Mouse (Mus musculus) neural tube, embryonic 11.5 days (tissue): ENCODE measurements around the gene Cdkal1. TPM values are rescaled to one million over a fixed set of nuclear protein-coding genes. Genes with fewer than 3 reads are reported as not detected.

Experiments used
- ATAC-seq: fragments of 200-750 bp; cut with Nextera tagmentation; 2 replicates; pipeline ENCODE4 v1.8.0; 2017; ENCODE audit warnings: moderate number of reproducible peaks, mild to moderate bottlenecking, moderate TSS enrichment, moderate library complexity; ENCODE audit not compliant: insufficient read depth, low FRiP score, low TSS enrichment
- DNase-seq: peaks from one replicate; pipeline ENCODE4 v3.0.0-alpha.2; 2015; ENCODE audit warnings: low spot score
- H3K27ac ChIP-seq: fragments of 300-500 bp; sonication (generic); 2 replicates; pipeline ENCODE4 v1.5.1; 2014; ENCODE audit warnings: low read depth, mild to moderate bottlenecking, low read length
- H3K27me3 ChIP-seq: fragments of 300-500 bp; sonication (generic); 2 replicates; pipeline ENCODE4 v1.6.1; 2014; ENCODE audit warnings: mild to moderate bottlenecking, low read length, mixed read lengths; ENCODE audit not compliant: control insufficient read depth, insufficient read depth
- H3K36me3 ChIP-seq: fragments of 300-500 bp; sonication (generic); 2 replicates; pipeline ENCODE4 v1.6.1; 2014; ENCODE audit warnings: mild to moderate bottlenecking, low read length, moderate library complexity, mixed read lengths; ENCODE audit not compliant: control insufficient read depth, insufficient read depth
- H3K4me1 ChIP-seq: fragments of 300-500 bp; sonication (generic); 2 replicates; pipeline ENCODE4 v1.6.1; 2014; ENCODE audit warnings: low read length, mixed read lengths; ENCODE audit not compliant: control insufficient read depth, insufficient read depth
- H3K4me2 ChIP-seq: fragments of 300-500 bp; sonication (generic); 2 replicates; pipeline ENCODE4 v1.6.1; 2014; ENCODE audit warnings: low read depth, mild to moderate bottlenecking, moderate library complexity
- H3K4me3 ChIP-seq: fragments of 300-500 bp; sonication (generic); 2 replicates; pipeline ENCODE4 v1.5.1; 2014; ENCODE audit warnings: low read depth, low read length
- H3K9ac ChIP-seq: fragments of 300-500 bp; sonication (generic); 2 replicates; pipeline ENCODE4 v1.6.1; 2014; ENCODE audit warnings: mild to moderate bottlenecking, low read length
- H3K9me3 ChIP-seq: fragments of 300-500 bp; sonication (generic); 2 replicates; pipeline ENCODE4 v1.6.1; 2016; ENCODE audit warnings: low read length; ENCODE audit not compliant: control insufficient read depth
- WGBS: fragments of 180-500 bp; shearing (Covaris S2); extraction: QIAGEN DNeasy Blood & Tissue Kit; methylation state at CpG from one replicate; pipeline ENCODE4 v1.1.7; 2014; 5-methylcytosine and 5-hydroxymethylcytosine counted together
- polyA plus RNA-seq: library from polyadenylated mRNA; unstranded; fragments of >200 nt; fragmentation: Nextera tagmentation; extraction: Ambion mirVana; gene quantifications from 2 replicates; pipeline ENCODE4 v1.2.1, GENCODE M21; 2014

Gene Cdkal1
- polyA plus RNA-seq, 1 experiment from 2014 or later, result 27.5 TPM

DNA sequence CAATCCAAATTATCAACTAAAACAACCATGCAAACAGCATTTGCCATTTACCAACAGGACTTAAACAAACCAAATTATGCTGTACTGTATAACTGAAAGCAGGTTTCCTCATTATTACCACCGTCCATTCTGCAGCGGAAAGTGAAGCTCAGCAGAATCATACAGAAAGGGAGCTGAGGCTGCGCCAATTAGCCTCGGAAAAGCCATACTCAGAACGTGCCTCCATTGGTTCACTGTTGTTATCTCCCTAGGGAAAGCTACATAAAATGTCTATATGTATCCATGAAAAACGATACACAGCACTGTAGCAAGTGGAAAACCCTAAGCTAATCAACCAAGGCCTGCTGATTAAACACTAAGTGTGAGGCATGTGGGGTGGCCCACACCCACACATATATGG lies 130.6 kb downstream of the Cdkal1 start:
- Histone ChIP-seq H3K27ac (no peak overlapping the region), H3K27me3 (no peaks in the 10 kb centered on the region), H3K9ac (no peak overlapping the region), H3K4me1 (no peaks in the 10 kb centered on the region), H3K36me3 (no peaks in the 10 kb centered on the region), H3K4me3 (no peak overlapping the region), H3K4me2 (no peak overlapping the region), H3K9me3 (no peaks in the 10 kb centered on the region)
- DNase-seq, result no peak
- WGBS, result 89% methylated on average over 6 of the region's 6 CpGs
- no peak for ATAC-seq

DNA sequence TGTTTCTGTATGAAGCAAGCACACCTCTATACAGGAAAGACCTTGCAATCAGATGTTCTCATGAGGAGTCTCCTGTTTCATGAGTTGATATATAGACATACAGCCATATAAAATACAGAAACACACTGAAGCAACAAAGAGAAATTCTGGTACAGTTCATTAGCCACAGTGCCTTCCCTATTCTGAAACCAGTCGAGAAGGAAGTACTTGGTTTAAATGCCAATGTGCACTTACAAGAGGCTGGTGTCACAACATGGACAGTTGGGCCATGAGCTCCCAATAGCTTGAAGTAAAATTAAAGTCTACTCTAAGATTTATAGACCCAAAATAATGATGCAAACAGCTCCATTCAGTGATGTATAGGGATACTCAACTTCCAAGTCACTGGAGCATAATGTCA lies 132.3 kb downstream of the Cdkal1 start:
- H3K27me3 ChIP-seq, result no peaks in the 10 kb centered on the region
- ATAC-seq (no peak), DNase-seq (no peak)
- H3K9ac ChIP-seq, result no peak overlapping the region
- H3K4me3 ChIP-seq, result no peak overlapping the region
- no peaks in the 10 kb centered on the region for H3K9me3 ChIP-seq
- H3K36me3 ChIP-seq, result no peaks in the 10 kb centered on the region
- no peak overlapping the region for H3K4me2 ChIP-seq
- WGBS, result 62% methylated on average over 1 of the region's 1 CpGs
- no peaks in the 10 kb centered on the region for H3K4me1 ChIP-seq
- H3K27ac ChIP-seq, result no peak overlapping the region

DNA sequence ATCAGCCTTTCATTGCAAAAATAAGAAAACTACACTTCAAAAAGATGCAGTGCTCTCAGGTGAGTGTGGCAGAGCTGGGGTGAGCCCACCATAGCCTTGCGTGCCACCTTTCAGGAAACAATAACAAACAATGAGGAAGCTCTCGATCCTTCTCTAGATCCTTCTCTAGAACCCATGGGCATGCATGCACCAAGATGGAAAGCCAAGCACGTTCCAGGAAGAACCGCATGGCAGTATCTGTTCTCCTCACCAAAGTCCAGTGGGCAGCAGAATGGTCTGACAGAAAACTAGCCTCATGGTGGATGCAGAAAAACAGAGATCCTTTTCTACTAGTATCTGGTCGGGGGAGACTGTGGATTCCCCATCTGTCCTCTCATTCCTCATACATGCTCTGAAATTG lies 134.3 kb downstream of the Cdkal1 start:
- no peaks in the 10 kb centered on the region for H3K27me3 ChIP-seq
- no peak overlapping the region for H3K9ac ChIP-seq
- H3K36me3 ChIP-seq, result no peaks in the 10 kb centered on the region
- DNase-seq (no peak), ATAC-seq (no peak)
- no peak overlapping the region for H3K4me3 ChIP-seq
- no peaks in the 10 kb centered on the region for H3K9me3 ChIP-seq
- no peak overlapping the region for H3K27ac ChIP-seq
- H3K4me2 ChIP-seq, result no peak overlapping the region
- H3K4me1 ChIP-seq, result no peaks in the 10 kb centered on the region
- WGBS, result 92% methylated on average over 5 of the region's 5 CpGs

DNA sequence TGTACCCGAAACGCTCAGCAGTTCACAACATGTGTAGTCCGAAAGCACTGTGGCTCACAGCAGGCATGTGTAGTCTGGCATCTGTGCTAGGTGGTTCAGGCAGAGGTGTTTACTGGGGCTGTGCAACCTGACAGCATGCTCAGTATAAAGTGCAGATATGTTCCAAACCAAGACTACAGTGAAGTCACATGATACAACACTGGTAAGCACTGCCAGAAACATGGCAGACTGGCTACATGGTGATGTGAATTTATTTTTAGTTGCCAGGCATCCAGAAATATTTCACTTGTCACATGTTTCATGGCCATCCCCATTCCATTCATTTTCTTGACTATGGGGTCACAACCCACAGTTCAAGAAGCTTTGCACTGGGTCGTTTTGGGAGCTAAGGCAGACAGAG lies 138.9 kb downstream of the Cdkal1 start:
- Histone ChIP-seq H3K4me3 (no peak overlapping the region), H3K27ac (no peak overlapping the region), H3K9me3 (no peaks in the 10 kb centered on the region), H3K36me3 (no peaks in the 10 kb centered on the region), H3K27me3 (no peaks in the 10 kb centered on the region), H3K4me1 (peaks cover 5% of the 10 kb centered on the region; the same call in 1 of the 2 replicates), H3K4me2 (no peak overlapping the region), H3K9ac (no peak overlapping the region)
- 75% methylated on average over 4 of the region's 4 CpGs for WGBS
- DNase-seq (no peak), ATAC-seq (no peak)

DNA sequence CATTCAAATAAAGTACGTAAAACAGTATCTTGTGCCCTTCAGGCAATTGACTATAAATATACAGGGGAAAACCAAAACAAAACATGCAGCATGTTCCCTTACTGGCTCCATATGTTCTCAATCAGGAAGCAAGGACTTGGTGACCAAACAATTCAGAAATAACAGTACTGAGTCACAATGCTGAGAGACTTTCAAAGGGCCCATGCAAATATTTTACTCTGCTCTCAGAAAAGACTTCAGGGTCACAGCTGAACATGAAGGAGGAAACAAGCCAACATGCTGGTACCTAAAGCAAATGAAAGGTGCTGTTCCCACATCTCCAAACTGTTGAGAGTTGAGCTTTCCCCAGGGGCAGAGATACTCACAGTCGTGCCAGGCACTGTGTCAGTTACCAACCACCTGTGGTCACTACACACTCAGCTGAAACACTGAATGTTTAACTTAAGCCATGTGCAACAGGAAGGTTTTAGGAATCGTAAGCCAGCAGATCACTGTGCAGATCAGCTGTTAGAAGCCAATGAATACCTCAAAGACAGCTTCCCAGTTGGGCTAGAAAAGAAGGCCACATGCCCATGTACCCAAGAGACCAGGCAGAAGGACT lies 140.1 kb downstream of the Cdkal1 start:
- H3K36me3 ChIP-seq, result no peaks in the 10 kb centered on the region
- no peaks in the 10 kb centered on the region for H3K27me3 ChIP-seq
- H3K9ac ChIP-seq, result no peak overlapping the region
- 42% methylated on average over 3 of the region's 3 CpGs for WGBS
- H3K4me3 ChIP-seq, result no peak overlapping the region
- H3K9me3 ChIP-seq, result no peaks in the 10 kb centered on the region
- H3K27ac ChIP-seq, result no peak overlapping the region
- DNase-seq (no peak), ATAC-seq (no peak)
- H3K4me1 ChIP-seq, result peaks cover 5% of the 10 kb centered on the region; the same call in 1 of the 2 replicates
- no peak overlapping the region for H3K4me2 ChIP-seq

DNA sequence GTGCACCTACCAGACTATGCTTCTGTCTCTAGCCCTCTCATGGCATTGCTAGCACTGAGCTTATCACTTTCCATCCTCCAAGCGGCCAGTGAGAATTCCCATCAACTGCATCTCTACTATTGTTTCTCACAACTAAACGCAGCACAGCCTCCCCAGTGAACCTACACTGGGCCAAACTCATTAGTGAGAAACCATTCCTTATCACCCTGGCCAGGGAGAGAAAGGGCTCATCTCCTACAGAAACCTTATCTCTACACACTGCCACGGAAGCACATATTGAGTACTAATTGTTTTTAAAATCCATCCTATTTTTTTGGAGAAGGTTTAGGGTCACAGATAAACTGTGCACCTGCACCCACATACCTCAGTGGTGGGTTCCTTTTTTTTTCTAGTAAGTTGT lies 147.9 kb downstream of the Cdkal1 start:
- H3K9ac ChIP-seq, result no peak overlapping the region
- no peak for ATAC-seq
- no peaks in the 10 kb centered on the region for H3K27me3 ChIP-seq
- H3K4me3 ChIP-seq, result no peak overlapping the region
- H3K4me1 ChIP-seq, result no peaks in the 10 kb centered on the region
- no peak overlapping the region for H3K27ac ChIP-seq
- H3K4me2 ChIP-seq, result no peak overlapping the region
- H3K36me3 ChIP-seq, result no peaks in the 10 kb centered on the region
- H3K9me3 ChIP-seq, result no peaks in the 10 kb centered on the region
- WGBS, result 93% methylated on average over 3 of the region's 3 CpGs
- no peak for DNase-seq

DNA sequence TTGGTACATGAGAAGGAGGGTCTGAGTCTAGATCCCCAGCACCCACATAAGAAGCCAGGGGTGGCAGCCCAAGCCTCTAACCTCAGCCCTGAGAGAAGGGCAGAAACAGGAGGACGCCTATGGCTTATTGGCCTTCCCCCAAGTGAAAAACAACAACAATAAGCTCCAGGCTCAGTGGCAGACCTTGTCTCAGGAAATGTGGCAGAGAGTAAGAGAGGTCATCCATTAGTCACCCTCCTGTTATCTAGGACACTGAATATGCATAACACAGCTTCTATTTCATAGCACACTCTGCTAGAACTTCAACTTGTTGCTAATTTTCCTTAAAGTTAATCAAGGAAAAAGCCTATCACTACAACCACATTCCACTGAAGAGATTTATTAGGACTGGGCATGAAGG lies 154.1 kb downstream of the Cdkal1 start:
- Histone ChIP-seq H3K27me3 (no peaks in the 10 kb centered on the region), H3K27ac (no peak overlapping the region), H3K9ac (no peak overlapping the region), H3K36me3 (no peaks in the 10 kb centered on the region), H3K4me2 (no peak overlapping the region), H3K4me3 (no peak overlapping the region), H3K4me1 (no peaks in the 10 kb centered on the region), H3K9me3 (no peaks in the 10 kb centered on the region)
- 59% methylated on average over 1 of the region's 1 CpGs for WGBS
- DNase-seq, result no peak
- ATAC-seq, result no peak

DNA sequence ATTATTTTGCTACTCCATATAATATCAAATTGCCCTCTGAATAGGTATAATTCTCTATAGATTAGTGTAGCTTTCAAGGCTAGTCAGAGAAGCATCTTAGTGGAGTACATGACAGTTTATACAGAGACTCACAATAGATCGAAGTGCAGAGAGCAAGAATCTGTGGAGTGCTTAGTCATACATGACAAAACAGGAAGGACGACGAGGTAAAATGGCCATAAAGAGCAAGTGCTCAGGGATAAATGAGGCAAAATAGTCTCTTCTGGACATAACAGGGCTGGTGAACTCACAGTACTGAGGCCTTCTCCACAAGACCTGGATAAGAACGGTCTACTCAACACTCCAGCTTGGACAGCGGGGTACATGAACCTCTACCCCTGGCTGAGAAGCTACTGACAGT lies 155.6 kb downstream of the Cdkal1 start:
- H3K4me3 ChIP-seq, result no peak overlapping the region
- 97% methylated on average over 5 of the region's 5 CpGs for WGBS
- no peak for DNase-seq

DNA sequence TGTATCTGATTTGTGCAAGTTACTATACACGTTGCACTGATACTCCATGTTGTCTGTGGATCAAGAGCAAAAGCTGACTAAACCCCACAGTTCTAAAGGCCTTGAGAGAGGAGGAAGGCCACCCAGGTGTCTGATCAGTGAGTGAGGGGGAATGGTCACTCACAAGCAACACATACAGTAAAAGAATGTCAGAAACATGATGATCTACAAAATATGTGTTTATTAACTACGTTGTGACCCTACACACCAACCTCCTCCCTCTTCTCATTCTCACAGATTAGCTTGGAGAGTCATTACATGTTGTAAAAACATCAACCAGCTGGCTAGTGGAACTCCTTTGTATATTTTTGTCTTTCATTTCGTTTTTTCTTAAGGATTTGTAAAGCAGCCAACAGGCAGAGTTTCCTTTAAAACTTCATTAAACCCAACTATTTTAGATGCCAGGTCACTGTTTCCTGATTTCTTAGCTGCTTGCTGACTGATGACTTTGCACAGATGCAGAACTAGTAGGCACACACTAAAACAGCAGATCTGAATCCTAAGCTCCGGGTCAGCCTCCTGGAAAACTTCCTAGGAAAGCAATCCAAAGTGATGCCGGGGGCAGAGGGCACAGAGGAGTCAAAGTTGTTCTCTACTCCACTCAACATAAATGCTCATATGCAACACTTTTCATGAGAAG lies 157.0 kb downstream of the Cdkal1 start:
- no peaks in the 10 kb centered on the region for H3K36me3 ChIP-seq
- H3K4me2 ChIP-seq, result no peak overlapping the region
- WGBS, result 73% methylated on average over 5 of the region's 5 CpGs
- H3K9ac ChIP-seq, result no peak overlapping the region
- no peak overlapping the region for H3K4me3 ChIP-seq
- no peak for DNase-seq
- H3K27me3 ChIP-seq, result no peaks in the 10 kb centered on the region
- H3K4me1 ChIP-seq, result no peaks in the 10 kb centered on the region
- H3K27ac ChIP-seq, result no peak overlapping the region
- no peak for ATAC-seq
- no peaks in the 10 kb centered on the region for H3K9me3 ChIP-seq

More for the DNA sequence above, 155.6 kb downstream of the Cdkal1 start:
- Histone ChIP-seq H3K27ac (no peak overlapping the region), H3K27me3 (no peaks in the 10 kb centered on the region), H3K36me3 (no peaks in the 10 kb centered on the region), H3K9ac (no peak overlapping the region), H3K4me1 (no peaks in the 10 kb centered on the region), H3K9me3 (no peaks in the 10 kb centered on the region), H3K4me2 (no peak overlapping the region)
- ATAC-seq, result no peak
